Mouse (Mus musculus) G1E (cell line): ENCODE measurements around the gene Ptpn3.
"Not testable (repeated sequence)": the region's sequence is repeated elsewhere in the genome, so short reads cannot be mapped to it uniquely, and the experiment has no call there.

Experiments
- GATA1 ChIP-seq: IDR thresholded peaks from 2 replicates; pipeline ENCODE4 v1.6.1; 2012; ENCODE audit warnings: borderline replicate concordance, low read length, inconsistent platforms, mixed read lengths
- TAL1 ChIP-seq: conservative IDR thresholded peaks from 2 replicates; pipeline ENCODE4 v1.6.1; 2012; ENCODE audit warnings: low read depth, low read length, inconsistent platforms, mixed read lengths

GRCm38 (mm10) chr4:57198666-57199393 lies 102.8 kb downstream of the Ptpn3 start:
- not testable (repeated sequence) for TF ChIP-seq TAL1, GATA1
